Mouse (Mus musculus): ENCODE data around the gene Coa6. TPM values are rescaled to one million over a fixed set of nuclear protein-coding genes. Genes with fewer than 3 reads are reported as not detected.
"Not testable (repeated sequence)": the region's sequence is repeated elsewhere in the genome, so short reads cannot be mapped to it uniquely, and the experiment has no call there.

Coa6 gene
- polyA plus RNA-seq, 1 experiment from 2014 or later, result 50.1 TPM

DNA sequence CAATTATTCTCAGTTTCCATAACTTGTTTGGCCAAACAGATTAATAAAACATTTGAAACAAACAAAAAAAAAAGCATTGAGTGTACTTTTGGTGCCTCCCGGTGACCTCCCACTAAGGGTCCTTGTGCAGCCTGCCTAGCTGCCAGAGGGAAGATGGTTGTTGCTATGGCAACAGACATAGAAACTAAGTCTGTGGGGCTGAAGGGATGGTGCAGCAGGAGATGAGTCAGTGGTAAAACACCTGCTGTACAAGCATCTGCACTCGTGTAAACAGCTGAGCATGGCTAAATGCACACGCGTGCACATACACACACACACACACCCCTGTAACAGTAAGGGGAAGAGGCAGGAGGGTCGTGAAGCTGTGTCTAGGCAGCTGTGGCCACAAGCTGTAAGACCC is 26.4 kb upstream of the Coa6 start:
- H3K36me3 ChIP-seq (ENCODE audit: control insufficient read depth, insufficient read depth, low read length), result no peaks in the 10 kb centered on the region
- no peak overlapping the region for H3K4me2 ChIP-seq
- H3K4me3 ChIP-seq (ENCODE audit: low read depth, low read length), result no peak overlapping the region
- H3K27me3 ChIP-seq (ENCODE audit: control insufficient read depth, insufficient read depth, low read length), result no peaks in the 10 kb centered on the region
- 50% methylated on average over 5 of the region's 5 CpGs for WGBS
- ATAC-seq (ENCODE audit: low FRiP score), result no peak
- peak; percentile 83 for DNase-seq (ENCODE audit: low spot score, missing footprints)
- H3K27ac ChIP-seq (ENCODE audit: low read depth, low read length), result no peak overlapping the region
- H3K9me3 ChIP-seq (ENCODE audit: control insufficient read depth, low read length), result no peaks in the 10 kb centered on the region
- no peak overlapping the region for H3K9ac ChIP-seq (ENCODE audit: low read length)
- peaks cover 8% of the 10 kb centered on the region; the same call in 1 of the 2 replicates for H3K4me1 ChIP-seq (ENCODE audit: control insufficient read depth, insufficient read depth, low read length)

GRCm38 (mm10) chr8:126398349-126398748 is 24.0 kb upstream of the Coa6 start:
- no peak for DNase-seq (ENCODE audit: low spot score, missing footprints)
- H3K9ac ChIP-seq (ENCODE audit: low read length), result no peak overlapping the region
- no peak overlapping the region for H3K27ac ChIP-seq (ENCODE audit: low read depth, low read length)
- ATAC-seq (ENCODE audit: low FRiP score), result no peak
- no peaks in the 10 kb centered on the region for H3K36me3 ChIP-seq (ENCODE audit: control insufficient read depth, insufficient read depth, low read length)
- H3K4me3 ChIP-seq (ENCODE audit: low read depth, low read length), result no peak overlapping the region
- H3K27me3 ChIP-seq (ENCODE audit: control insufficient read depth, insufficient read depth, low read length), result no peaks in the 10 kb centered on the region
- no peaks in the 10 kb centered on the region for H3K9me3 ChIP-seq (ENCODE audit: control insufficient read depth, low read length)
- peaks cover 5% of the 10 kb centered on the region; the same call in 1 of the 2 replicates for H3K4me1 ChIP-seq (ENCODE audit: control insufficient read depth, insufficient read depth, low read length)
- no peak overlapping the region for H3K4me2 ChIP-seq
- WGBS, result 69% methylated on average over 3 of the region's 3 CpGs

GRCm38 (mm10) chr8:126404550-126404949 is 17.8 kb upstream of the Coa6 start:
- not testable (repeated sequence) for ATAC-seq (ENCODE audit: low FRiP score); H3K9ac ChIP-seq (ENCODE audit: low read length); H3K4me1 ChIP-seq (ENCODE audit: control insufficient read depth, insufficient read depth, low read length); H3K9me3 ChIP-seq (ENCODE audit: control insufficient read depth, low read length); H3K27ac ChIP-seq (ENCODE audit: low read depth, low read length); H3K36me3 ChIP-seq (ENCODE audit: control insufficient read depth, insufficient read depth, low read length); H3K27me3 ChIP-seq (ENCODE audit: control insufficient read depth, insufficient read depth, low read length); H3K4me3 ChIP-seq (ENCODE audit: low read depth, low read length); H3K4me2 ChIP-seq
- DNase-seq (ENCODE audit: low spot score, missing footprints), result peak; percentile 84

- Histone ChIP-seq H3K4me2 (no peak overlapping the region), H3K9ac (ENCODE audit: low read length) (no peak overlapping the region), H3K27me3 (ENCODE audit: control insufficient read depth, insufficient read depth, low read length) (no peaks in the 10 kb centered on the region), H3K36me3 (ENCODE audit: control insufficient read depth, insufficient read depth, low read length) (no peaks in the 10 kb centered on the region), H3K9me3 (ENCODE audit: control insufficient read depth, low read length) (no peaks in the 10 kb centered on the region), H3K27ac (ENCODE audit: low read depth, low read length) (no peak overlapping the region), H3K4me1 (ENCODE audit: control insufficient read depth, insufficient read depth, low read length) (no peaks in the 10 kb centered on the region; the same call in 1 of the 2 replicates), H3K4me3 (ENCODE audit: low read depth, low read length) (no peak overlapping the region)
- 77% methylated on average over 4 of the region's 4 CpGs for WGBS
- DNase-seq (ENCODE audit: low spot score, missing footprints) (no peak), ATAC-seq (ENCODE audit: low FRiP score) (no peak)
Observed at GRCm38 (mm10) chr8:126405030-126405429, 17.3 kb upstream of the Coa6 start.

GRCm38 (mm10) chr8:126420834-126421233 is 1.5 kb upstream of the Coa6 start:
- 77% methylated on average over 3 of the region's 3 CpGs for WGBS
- no peaks in the 10 kb centered on the region for H3K27me3 ChIP-seq (ENCODE audit: control insufficient read depth, insufficient read depth, low read length)

DNA sequence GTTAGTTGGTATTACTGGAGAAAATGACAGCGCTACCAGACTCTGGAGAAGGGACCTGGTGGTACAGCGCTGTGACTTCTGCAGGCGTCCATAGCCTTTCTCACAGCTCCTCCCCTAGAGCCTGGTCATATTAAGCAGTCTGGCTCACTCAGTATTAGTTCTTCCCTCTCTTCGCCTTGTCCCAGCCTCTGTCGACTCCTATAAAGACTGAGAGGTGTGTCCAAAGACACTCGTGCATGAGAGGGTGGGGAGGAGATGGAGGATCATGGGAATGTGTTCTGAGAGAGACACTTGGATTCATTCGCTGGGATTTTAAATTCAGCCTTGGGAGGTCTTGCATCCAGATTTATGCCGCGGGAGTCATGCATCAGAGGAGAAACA is 595 bp downstream of the Coa6 start:
- H3K4me2 ChIP-seq, result peak overlapping the region; percentile 89
- H3K9me3 ChIP-seq (ENCODE audit: control insufficient read depth, low read length), result no peaks in the 10 kb centered on the region
- WGBS, result 11% methylated on average over 9 of the region's 9 CpGs
- no peaks in the 10 kb centered on the region for H3K27me3 ChIP-seq (ENCODE audit: control insufficient read depth, insufficient read depth, low read length)
- H3K4me3 ChIP-seq (ENCODE audit: low read depth, low read length), result peak overlapping the region; percentile 85
- peaks cover 4% of the 10 kb centered on the region for H3K4me1 ChIP-seq (ENCODE audit: control insufficient read depth, insufficient read depth, low read length)
- peak overlapping the region; percentile 91 for H3K9ac ChIP-seq (ENCODE audit: low read length)
- no peak overlapping the region for H3K27ac ChIP-seq (ENCODE audit: low read depth, low read length)
- peaks cover 13% of the 10 kb centered on the region for H3K36me3 ChIP-seq (ENCODE audit: control insufficient read depth, insufficient read depth, low read length)
- DNase-seq (ENCODE audit: low spot score, missing footprints) (peak; percentile 94), ATAC-seq (ENCODE audit: low FRiP score) (peak; percentile 14)

More at GRCm38 (mm10) chr8:126420834-126421233, 1.5 kb upstream of the Coa6 start:
- Histone ChIP-seq H3K4me1 (ENCODE audit: control insufficient read depth, insufficient read depth, low read length) (peaks cover 4% of the 10 kb centered on the region), H3K4me3 (ENCODE audit: low read depth, low read length) (no peak overlapping the region), H3K9me3 (ENCODE audit: control insufficient read depth, low read length) (no peaks in the 10 kb centered on the region), H3K4me2 (no peak overlapping the region), H3K9ac (ENCODE audit: low read length) (no peak overlapping the region), H3K36me3 (ENCODE audit: control insufficient read depth, insufficient read depth, low read length) (no peaks in the 10 kb centered on the region), H3K27ac (ENCODE audit: low read depth, low read length) (no peak overlapping the region)
- no peak for DNase-seq (ENCODE audit: low spot score, missing footprints)
- no peak for ATAC-seq (ENCODE audit: low FRiP score)

- peaks cover 15% of the 10 kb centered on the region for H3K36me3 ChIP-seq (ENCODE audit: control insufficient read depth, insufficient read depth, low read length)
- no peak for ATAC-seq (ENCODE audit: low FRiP score)
- no peak overlapping the region for H3K9ac ChIP-seq (ENCODE audit: low read length)
- H3K4me2 ChIP-seq, result no peak overlapping the region
- H3K4me3 ChIP-seq (ENCODE audit: low read depth, low read length), result no peak overlapping the region
- no peak for DNase-seq (ENCODE audit: low spot score, missing footprints)
- no peaks in the 10 kb centered on the region for H3K27me3 ChIP-seq (ENCODE audit: control insufficient read depth, insufficient read depth, low read length)
- no peak overlapping the region for H3K27ac ChIP-seq (ENCODE audit: low read depth, low read length)
- peaks cover 4% of the 10 kb centered on the region for H3K4me1 ChIP-seq (ENCODE audit: control insufficient read depth, insufficient read depth, low read length)
- no peaks in the 10 kb centered on the region for H3K9me3 ChIP-seq (ENCODE audit: control insufficient read depth, low read length)
- 84% methylated on average over 4 of the region's 4 CpGs for WGBS
Observed at GRCm38 (mm10) chr8:126424163-126424562, 1.8 kb downstream of the Coa6 start.

GRCm38 (mm10) chr8:126424946-126425345 is 2.6 kb downstream of the Coa6 start:
- Histone ChIP-seq H3K4me1 (ENCODE audit: control insufficient read depth, insufficient read depth, low read length) (peaks cover 4% of the 10 kb centered on the region), H3K4me2 (no peak overlapping the region), H3K27ac (ENCODE audit: low read depth, low read length) (no peak overlapping the region), H3K9me3 (ENCODE audit: control insufficient read depth, low read length) (no peaks in the 10 kb centered on the region), H3K4me3 (ENCODE audit: low read depth, low read length) (no peak overlapping the region), H3K36me3 (ENCODE audit: control insufficient read depth, insufficient read depth, low read length) (peaks cover 17% of the 10 kb centered on the region), H3K27me3 (ENCODE audit: control insufficient read depth, insufficient read depth, low read length) (no peaks in the 10 kb centered on the region), H3K9ac (ENCODE audit: low read length) (no peak overlapping the region)
- DNase-seq (ENCODE audit: low spot score, missing footprints), result no peak
- no peak for ATAC-seq (ENCODE audit: low FRiP score)
- 87% methylated on average over 1 of the region's 1 CpGs for WGBS

DNA sequence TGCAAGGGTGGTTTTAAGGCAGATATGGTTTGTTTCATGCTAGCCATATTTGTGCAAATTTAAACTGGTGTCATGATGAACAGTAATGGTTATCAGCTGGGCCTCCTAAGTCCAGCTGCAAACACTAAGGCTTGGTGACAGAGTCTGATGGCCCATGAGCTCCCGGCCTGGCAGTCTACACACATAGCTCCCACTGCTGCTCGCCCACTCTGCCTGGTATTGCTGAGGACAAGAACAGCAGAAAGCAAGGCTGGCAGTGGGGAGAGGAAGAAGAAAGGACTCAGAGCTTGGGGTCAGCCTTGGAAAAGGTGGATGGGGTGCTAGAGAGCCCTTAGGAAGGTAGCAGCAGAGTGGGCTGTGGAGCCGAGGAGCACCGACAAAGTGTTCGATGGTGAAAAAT is 7.3 kb downstream of the Coa6 start:
- DNase-seq (ENCODE audit: low spot score, missing footprints), result no peak
- no peak overlapping the region for H3K4me3 ChIP-seq (ENCODE audit: low read depth, low read length)
- H3K9me3 ChIP-seq (ENCODE audit: control insufficient read depth, low read length), result no peaks in the 10 kb centered on the region
- WGBS, result 98% methylated on average over 5 of the region's 5 CpGs
- no peak for ATAC-seq (ENCODE audit: low FRiP score)
- no peak overlapping the region for H3K9ac ChIP-seq (ENCODE audit: low read length)
- H3K4me1 ChIP-seq (ENCODE audit: control insufficient read depth, insufficient read depth, low read length), result no peaks in the 10 kb centered on the region
- H3K36me3 ChIP-seq (ENCODE audit: control insufficient read depth, insufficient read depth, low read length), result peaks cover 17% of the 10 kb centered on the region
- no peak overlapping the region for H3K4me2 ChIP-seq
- no peak overlapping the region for H3K27ac ChIP-seq (ENCODE audit: low read depth, low read length)
- H3K27me3 ChIP-seq (ENCODE audit: control insufficient read depth, insufficient read depth, low read length), result no peaks in the 10 kb centered on the region

GRCm38 (mm10) chr8:126433827-126434226 is 11.5 kb downstream of the Coa6 start:
- no peaks in the 10 kb centered on the region for H3K9me3 ChIP-seq (ENCODE audit: control insufficient read depth, low read length)
- H3K4me2 ChIP-seq, result no peak overlapping the region
- H3K27ac ChIP-seq (ENCODE audit: low read depth, low read length), result no peak overlapping the region
- DNase-seq (ENCODE audit: low spot score, missing footprints) (no peak), ATAC-seq (ENCODE audit: low FRiP score) (no peak)
- H3K36me3 ChIP-seq (ENCODE audit: control insufficient read depth, insufficient read depth, low read length), result peaks cover 6% of the 10 kb centered on the region; the same call in 1 of the 2 replicates
- no peak overlapping the region for H3K9ac ChIP-seq (ENCODE audit: low read length)
- H3K4me1 ChIP-seq (ENCODE audit: control insufficient read depth, insufficient read depth, low read length), result no peaks in the 10 kb centered on the region
- 87% methylated on average over 7 of the region's 7 CpGs for WGBS
- H3K27me3 ChIP-seq (ENCODE audit: control insufficient read depth, insufficient read depth, low read length), result no peaks in the 10 kb centered on the region
- H3K4me3 ChIP-seq (ENCODE audit: low read depth, low read length), result no peak overlapping the region

Measured in midbrain, embryonic 11.5 days (tissue).